Mouse (Mus musculus): ENCODE data around the gene Irf2.

The Irf2 gene

GRCm38 (mm10) chr8:46840791-46841190 is 101.3 kb downstream of the Irf2 start:
- in situ Hi-C loops (cut with MboI, MseI) = no loop called here

GRCm38 (mm10) chr8:46842676-46843181 is 103.2 kb downstream of the Irf2 start:
- in situ Hi-C loops (cut with MboI, MseI) = no loop called here

DNA sequence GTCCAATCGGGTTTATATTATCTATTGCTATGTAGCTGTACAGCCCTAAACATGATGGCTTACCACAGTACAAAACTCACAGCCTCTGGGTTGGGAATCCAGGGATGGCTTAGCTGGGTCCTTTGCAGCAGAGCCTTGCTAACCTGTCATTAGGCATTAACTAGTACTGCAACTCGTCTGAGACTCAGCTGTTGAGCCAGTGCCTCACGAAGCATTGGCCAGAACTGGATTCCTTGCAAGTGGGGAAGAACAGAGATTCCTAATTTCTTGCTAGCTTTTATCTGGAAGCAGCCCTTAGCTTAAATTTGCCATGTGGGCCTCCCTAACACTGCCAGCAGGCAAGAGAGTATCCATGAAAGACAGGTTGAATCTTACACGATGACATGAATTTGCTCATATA is 104.3 kb downstream of the Irf2 start:
- in situ Hi-C loops (cut with MboI, MseI) = no loop called here

DNA sequence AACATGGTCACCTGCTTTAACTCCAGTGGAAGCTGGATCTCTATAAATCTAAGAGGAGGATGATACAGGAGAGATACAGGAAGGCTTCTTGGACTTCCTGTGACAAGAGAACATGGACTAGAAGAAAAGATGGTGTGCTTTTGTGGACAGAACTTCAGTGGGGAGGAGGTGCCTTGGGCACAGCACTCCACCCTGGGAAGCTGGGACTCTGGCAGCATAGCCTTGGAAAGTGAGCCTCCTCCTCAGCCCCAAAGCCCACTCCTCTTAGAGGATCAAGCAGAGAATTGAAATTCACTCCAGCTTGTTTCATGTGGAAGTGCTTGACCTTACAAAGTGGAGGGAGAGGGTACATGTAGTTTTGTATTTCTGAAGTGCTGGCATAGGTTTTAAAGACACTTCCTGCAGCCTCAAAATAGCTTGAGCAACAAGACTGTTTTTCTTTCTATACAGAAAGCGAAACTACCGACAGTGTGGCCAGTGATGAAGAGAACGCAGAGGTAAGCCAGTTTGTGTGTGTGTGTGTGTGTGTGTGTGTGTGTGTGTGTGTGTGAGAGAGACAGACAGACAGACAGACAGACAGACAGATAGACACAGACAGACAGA is 104.9 kb downstream of the Irf2 start:
- in situ Hi-C loops (cut with MboI, MseI) = no loop called here

DNA sequence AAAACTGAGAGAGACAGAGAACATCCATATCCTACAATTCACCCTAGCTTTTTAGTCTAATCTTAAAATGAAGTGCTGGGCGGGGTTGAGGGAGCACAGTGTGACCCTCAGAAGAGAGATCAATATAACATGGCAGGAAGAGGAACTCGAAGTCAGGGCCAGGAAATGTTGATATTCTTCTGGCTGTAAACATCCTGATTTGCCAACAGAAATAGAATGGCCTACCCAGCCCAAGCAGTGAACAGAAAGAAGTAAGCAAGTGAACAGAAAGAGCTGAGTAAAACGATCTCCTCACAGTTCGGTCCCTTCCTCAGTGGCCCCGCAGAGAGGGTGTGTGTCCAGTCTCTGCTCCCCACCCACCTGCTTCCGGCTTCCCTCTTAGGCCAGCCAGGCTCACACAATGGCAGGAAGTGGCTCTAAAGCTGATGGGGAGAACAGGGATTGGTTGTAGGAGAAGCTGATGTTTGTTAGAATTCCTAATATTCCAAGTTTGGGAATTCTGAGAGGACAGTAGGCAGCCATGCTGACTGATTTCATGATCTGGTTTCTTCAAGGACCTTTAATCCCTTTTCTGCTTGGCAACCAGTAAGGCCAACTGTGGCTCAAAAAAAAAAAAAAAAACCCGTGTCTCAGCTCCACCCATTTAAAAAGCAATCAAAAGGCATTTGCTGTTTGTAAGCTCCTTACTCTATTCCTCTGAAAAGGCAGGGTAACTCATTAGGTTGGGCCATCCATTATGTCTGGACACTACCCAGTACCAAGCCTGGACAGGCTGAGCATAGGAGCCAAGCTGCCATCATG is 105.6 kb downstream of the Irf2 start:
- in situ Hi-C loops (cut with MboI, MseI) = no loop called here

DNA sequence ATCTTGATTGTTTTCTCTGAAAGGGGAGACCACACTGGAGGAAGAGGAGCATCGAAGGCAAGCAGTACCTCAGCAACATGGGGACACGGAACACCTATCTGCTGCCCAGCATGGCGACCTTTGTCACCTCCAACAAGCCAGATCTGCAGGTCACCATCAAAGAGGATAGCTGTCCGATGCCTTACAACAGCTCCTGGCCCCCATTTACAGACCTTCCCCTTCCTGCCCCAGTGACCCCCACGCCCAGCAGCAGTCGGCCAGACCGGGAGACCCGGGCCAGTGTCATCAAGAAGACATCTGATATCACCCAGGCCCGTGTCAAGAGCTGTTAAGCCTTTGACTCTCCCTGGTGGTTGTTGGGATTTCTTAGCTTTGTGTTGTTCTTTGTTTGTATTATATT is 106.4 kb downstream of the Irf2 start:
- in situ Hi-C loops (cut with MboI, MseI) = no loop called here

DNA sequence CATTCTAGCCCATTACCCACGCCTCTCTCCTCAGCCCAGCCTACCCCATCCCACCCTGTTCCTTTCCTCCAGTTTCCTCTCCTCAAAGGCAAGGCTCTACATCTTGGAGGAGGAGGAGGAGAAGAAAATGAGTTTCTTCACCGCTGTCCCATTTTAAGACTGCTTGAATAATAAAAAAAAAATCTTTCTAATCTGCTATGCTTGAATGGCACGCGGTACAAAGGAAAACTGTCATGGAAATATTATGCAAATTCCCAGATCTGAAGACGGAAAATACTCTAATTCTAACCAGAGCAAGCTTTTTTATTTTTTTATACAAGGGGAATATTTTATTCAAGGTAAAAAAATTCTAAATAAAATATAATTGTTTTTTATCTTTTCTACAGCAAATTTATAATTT is 107.4 kb downstream of the Irf2 start:
- in situ Hi-C loops (cut with MboI, MseI) = no loop called here

DNA sequence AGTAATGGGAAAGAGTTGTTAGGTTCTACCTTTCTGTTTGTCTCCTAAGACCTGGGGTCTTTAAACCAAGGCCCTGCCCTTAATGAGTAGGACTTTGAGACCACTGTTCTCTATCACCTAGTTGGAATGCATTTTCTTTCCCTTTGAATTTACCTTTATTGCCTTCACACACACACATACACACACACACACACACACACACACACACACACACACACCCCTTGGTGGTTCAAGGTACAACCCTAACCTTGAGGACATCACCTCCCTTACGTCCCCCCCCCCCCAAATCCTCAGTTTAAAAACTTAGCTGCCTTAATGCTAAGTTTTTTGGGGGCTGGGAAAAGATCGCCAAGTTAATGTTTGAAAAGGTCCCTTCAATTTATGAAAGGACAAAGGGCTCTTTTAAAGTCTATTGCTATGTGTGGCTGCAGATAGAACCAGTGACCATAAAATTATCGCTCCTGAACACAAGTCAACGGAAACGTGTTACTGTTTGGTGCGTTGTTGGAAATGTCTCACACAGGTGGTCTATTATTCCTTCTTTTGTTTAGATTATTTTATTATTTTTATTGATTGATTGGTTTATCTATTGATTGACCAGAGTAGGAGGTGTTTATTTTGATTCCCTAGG is 108.6 kb downstream of the Irf2 start:
- in situ Hi-C loops (cut with MboI, MseI) = no loop called here

GRCm38 (mm10) chr8:46848931-46849330 is 109.4 kb downstream of the Irf2 start:
- in situ Hi-C loops (cut with MboI, MseI) = no loop called here

GRCm38 (mm10) chr8:46849458-46849857 is 109.9 kb downstream of the Irf2 start:
- in situ Hi-C loops (cut with MboI, MseI) = no loop called here

DNA sequence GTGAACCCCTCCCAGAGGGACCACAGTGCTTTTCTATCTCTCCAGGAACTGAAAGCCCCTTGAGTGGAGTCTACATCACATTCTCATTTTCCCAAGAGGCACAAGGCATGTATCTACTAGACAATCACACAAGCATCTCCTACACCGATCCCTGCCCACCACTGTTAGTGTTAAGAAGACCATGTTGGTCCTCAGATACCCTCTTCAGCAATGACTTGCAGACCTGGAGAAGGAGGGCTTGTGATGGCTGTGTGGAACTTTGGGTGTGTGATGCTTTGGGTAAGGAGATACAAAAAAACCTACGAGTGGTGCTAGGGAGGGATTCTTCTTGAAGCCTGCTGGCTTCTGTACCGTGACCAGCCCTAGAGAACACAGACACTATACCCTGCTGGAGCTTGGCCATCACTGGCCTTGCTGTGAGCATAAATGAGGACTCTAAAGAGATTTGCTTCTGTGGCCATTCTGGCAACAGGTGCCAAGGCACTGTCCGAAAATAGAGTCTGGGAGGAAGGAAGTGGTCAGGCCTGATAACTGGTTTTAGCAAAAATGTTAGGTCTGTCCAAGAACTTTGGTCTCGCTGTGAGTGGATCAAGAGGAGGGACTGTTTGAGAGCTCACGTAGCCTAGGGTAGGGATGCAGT is 110.8 kb downstream of the Irf2 start:
- in situ Hi-C loops (cut with MboI, MseI) = no loop called here

- in situ Hi-C loops (cut with MboI, MseI) = no loop called here
Observed at GRCm38 (mm10) chr8:46851560-46851959, 112.0 kb downstream of the Irf2 start.

- in situ Hi-C loops (cut with MboI, MseI) = no loop called here
Observed at GRCm38 (mm10) chr8:46852377-46852776, 112.8 kb downstream of the Irf2 start.

- in situ Hi-C loops (cut with MboI, MseI) = no loop called here
Observed at GRCm38 (mm10) chr8:46859164-46859846, 119.8 kb downstream of the Irf2 start.

GRCm38 (mm10) chr8:46859847-46860167 is 120.3 kb downstream of the Irf2 start:
- in situ Hi-C loops (cut with MboI, MseI) = no loop called here

GRCm38 (mm10) chr8:46862508-46862907 is 123.0 kb downstream of the Irf2 start:
- in situ Hi-C loops (cut with MboI, MseI) = no loop called here

DNA sequence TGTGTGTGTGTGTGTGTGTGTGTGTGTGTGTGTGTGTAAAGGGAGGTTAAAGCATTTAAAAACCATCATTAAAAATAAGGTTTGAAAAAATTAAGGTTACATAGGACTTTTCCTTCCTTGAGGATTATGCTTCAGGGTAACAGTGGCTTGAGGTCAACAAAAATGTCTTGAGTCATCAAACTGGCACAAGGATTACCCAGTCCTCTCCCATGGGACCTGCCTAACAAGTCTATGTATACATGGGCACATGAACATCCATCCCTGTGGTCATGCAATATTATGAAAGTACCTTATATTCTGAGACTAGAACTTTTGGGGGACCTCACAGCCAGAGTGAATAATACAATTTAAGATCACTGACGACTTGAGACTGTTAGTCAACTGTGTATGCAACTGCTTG is 125.9 kb downstream of the Irf2 start:
- in situ Hi-C loops (cut with MboI, MseI) = no loop called here

DNA sequence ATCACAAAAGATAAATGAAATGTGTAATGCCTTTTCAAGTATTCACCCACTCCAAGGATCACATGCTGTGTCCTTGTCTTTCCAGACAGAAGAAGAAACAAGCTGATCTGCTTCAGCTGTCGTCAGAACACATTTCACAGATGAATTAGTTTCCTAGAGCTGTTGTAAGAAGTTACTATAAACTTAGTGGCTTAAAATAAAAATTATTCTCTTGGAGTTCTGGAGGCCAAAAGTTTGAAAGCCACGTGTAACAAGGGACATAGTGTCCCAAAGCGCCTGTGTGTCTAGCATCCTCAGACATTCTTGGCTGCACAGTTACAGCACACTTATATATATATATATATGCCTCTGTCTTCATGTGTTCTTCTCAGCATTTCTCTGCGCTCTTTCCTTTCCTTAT is 127.9 kb downstream of the Irf2 start:
- in situ Hi-C loops (cut with MboI, MseI) = no loop called here

- in situ Hi-C loops (cut with MboI, MseI) = no loop called here
Observed at GRCm38 (mm10) chr8:46868346-46869065, 129.0 kb downstream of the Irf2 start.

GRCm38 (mm10) chr8:46869521-46869925 is 130.0 kb downstream of the Irf2 start:
- in situ Hi-C loops (cut with MboI, MseI) = no loop called here

- in situ Hi-C loops (cut with MboI, MseI) = no loop called here
Observed at GRCm38 (mm10) chr8:46871086-46871485, 131.6 kb downstream of the Irf2 start.

Measured in T-helper 2 cell (primary cell).